Mouse (Mus musculus): ENCODE measurements around the gene Plcd3. TPM values are rescaled to one million over a fixed set of nuclear protein-coding genes. Genes with fewer than 3 reads are reported as not detected.
A peak's percentile ranks its signal among the peaks of the same experiment; 100 is the strongest.

Plcd3 gene
- polyA plus RNA-seq, 1 experiment: 0.17 TPM

GRCm38 (mm10) chr11:103102725-103103349 is 1.4 kb upstream of the Plcd3 start:
- Histone ChIP-seq H3K9me3 (ENCODE audit: control insufficient read depth, low read length) (peaks cover 5% of the 10 kb centered on the region; the same call in 1 of the 2 replicates), H3K36me3 (ENCODE audit: control insufficient read depth) (peaks cover 44% of the 10 kb centered on the region), H3K4me1 (ENCODE audit: control insufficient read depth) (peaks cover 65% of the 10 kb centered on the region), H3K4me3 (replicated peaks) (peak overlapping the region; percentile 74), H3K27me3 (ENCODE audit: control insufficient read depth) (peaks cover 44% of the 10 kb centered on the region)
- TF ChIP-seq TAL1 (IDR thresholded peaks at IDR 0.05; ENCODE audit: low read length): no peak
- no peak for TF ChIP-seq GATA1 (IDR thresholded peaks at IDR 0.05; ENCODE audit: low read length)

- H3K4me3 ChIP-seq (replicated peaks): peak overlapping the region; percentile 74
- peaks cover 35% of the 10 kb centered on the region for H3K36me3 ChIP-seq (ENCODE audit: control insufficient read depth)
- H3K27me3 ChIP-seq (ENCODE audit: control insufficient read depth): peaks cover 53% of the 10 kb centered on the region
- peaks cover 5% of the 10 kb centered on the region; the same call in 1 of the 2 replicates for H3K9me3 ChIP-seq (ENCODE audit: control insufficient read depth, low read length)
- H3K4me1 ChIP-seq (ENCODE audit: control insufficient read depth): peaks cover 59% of the 10 kb centered on the region
- TF ChIP-seq GATA1 (IDR thresholded peaks at IDR 0.05; ENCODE audit: low read length) (no peak), TAL1 (IDR thresholded peaks at IDR 0.05; ENCODE audit: low read length) (no peak)
Measured at GRCm38 (mm10) chr11:103101866-103102501, 526 bp upstream of the Plcd3 start.

- Histone ChIP-seq H3K4me1 (ENCODE audit: control insufficient read depth) (peaks cover 43% of the 10 kb centered on the region), H3K4me3 (replicated peaks) (no peak overlapping the region), H3K36me3 (ENCODE audit: control insufficient read depth) (peaks cover 19% of the 10 kb centered on the region), H3K9me3 (ENCODE audit: control insufficient read depth, low read length) (peaks cover 5% of the 10 kb centered on the region; the same call in 1 of the 2 replicates), H3K27me3 (ENCODE audit: control insufficient read depth) (peaks cover 64% of the 10 kb centered on the region)
- TF ChIP-seq GATA1 (IDR thresholded peaks at IDR 0.05; ENCODE audit: low read length): no peak
- TF ChIP-seq TAL1 (IDR thresholded peaks at IDR 0.05; ENCODE audit: low read length): no peak
Measured at GRCm38 (mm10) chr11:103100361-103100760, 1.1 kb downstream of the Plcd3 start.

- Histone ChIP-seq H3K36me3 (ENCODE audit: control insufficient read depth) (peaks cover 10% of the 10 kb centered on the region), H3K27me3 (ENCODE audit: control insufficient read depth) (peaks cover 65% of the 10 kb centered on the region), H3K4me3 (replicated peaks) (no peak overlapping the region), H3K9me3 (ENCODE audit: control insufficient read depth, low read length) (peaks cover 5% of the 10 kb centered on the region; the same call in 1 of the 2 replicates), H3K4me1 (ENCODE audit: control insufficient read depth) (peaks cover 34% of the 10 kb centered on the region)
- TF ChIP-seq TAL1 (IDR thresholded peaks at IDR 0.05; ENCODE audit: low read length): no peak
- no peak for TF ChIP-seq GATA1 (IDR thresholded peaks at IDR 0.05; ENCODE audit: low read length)
Measured at GRCm38 (mm10) chr11:103099352-103099940, 2.0 kb downstream of the Plcd3 start.

GRCm38 (mm10) chr11:103098531-103099190 is 2.8 kb downstream of the Plcd3 start:
- Histone ChIP-seq H3K36me3 (ENCODE audit: control insufficient read depth) (peaks cover 2% of the 10 kb centered on the region; the same call in 1 of the 2 replicates), H3K27me3 (ENCODE audit: control insufficient read depth) (peaks cover 65% of the 10 kb centered on the region), H3K4me1 (ENCODE audit: control insufficient read depth) (peaks cover 26% of the 10 kb centered on the region), H3K9me3 (ENCODE audit: control insufficient read depth, low read length) (peaks cover 5% of the 10 kb centered on the region; the same call in 1 of the 2 replicates), H3K4me3 (replicated peaks) (no peak overlapping the region)
- no peak for TF ChIP-seq GATA1 (IDR thresholded peaks at IDR 0.05; ENCODE audit: low read length)
- TF ChIP-seq TAL1 (IDR thresholded peaks at IDR 0.05; ENCODE audit: low read length): no peak

- peaks cover 61% of the 10 kb centered on the region for H3K27me3 ChIP-seq (ENCODE audit: control insufficient read depth)
- TF ChIP-seq GATA1 (IDR thresholded peaks at IDR 0.05; ENCODE audit: low read length) (no peak), TAL1 (IDR thresholded peaks at IDR 0.05; ENCODE audit: low read length) (no peak)
- no peaks in the 10 kb centered on the region for H3K36me3 ChIP-seq (ENCODE audit: control insufficient read depth)
- H3K4me3 ChIP-seq (replicated peaks): no peak overlapping the region
- peaks cover 5% of the 10 kb centered on the region; the same call in 1 of the 2 replicates for H3K9me3 ChIP-seq (ENCODE audit: control insufficient read depth, low read length)
- H3K4me1 ChIP-seq (ENCODE audit: control insufficient read depth): peaks cover 15% of the 10 kb centered on the region
Measured at GRCm38 (mm10) chr11:103096979-103097894, 4.2 kb downstream of the Plcd3 start.

GRCm38 (mm10) chr11:103095801-103096200 is 5.7 kb downstream of the Plcd3 start:
- no peak for TF ChIP-seq GATA1 (IDR thresholded peaks at IDR 0.05; ENCODE audit: low read length)
- TF ChIP-seq TAL1 (IDR thresholded peaks at IDR 0.05; ENCODE audit: low read length): no peak

GRCm38 (mm10) chr11:103095107-103095670 is 6.3 kb downstream of the Plcd3 start:
- Histone ChIP-seq H3K36me3 (ENCODE audit: control insufficient read depth) (no peaks in the 10 kb centered on the region), H3K4me1 (ENCODE audit: control insufficient read depth) (no peaks in the 10 kb centered on the region), H3K27me3 (ENCODE audit: control insufficient read depth) (peaks cover 41% of the 10 kb centered on the region), H3K9me3 (ENCODE audit: control insufficient read depth, low read length) (no peaks in the 10 kb centered on the region), H3K4me3 (replicated peaks) (no peak overlapping the region)
- TF ChIP-seq TAL1 (IDR thresholded peaks at IDR 0.05; ENCODE audit: low read length) (no peak), GATA1 (IDR thresholded peaks at IDR 0.05; ENCODE audit: low read length) (no peak)

More at GRCm38 (mm10) chr11:103095801-103096200, 5.7 kb downstream of the Plcd3 start:
- Histone ChIP-seq H3K36me3 (ENCODE audit: control insufficient read depth) (no peaks in the 10 kb centered on the region), H3K4me3 (replicated peaks) (no peak overlapping the region), H3K27me3 (ENCODE audit: control insufficient read depth) (peaks cover 47% of the 10 kb centered on the region), H3K9me3 (ENCODE audit: control insufficient read depth, low read length) (no peaks in the 10 kb centered on the region), H3K4me1 (ENCODE audit: control insufficient read depth) (peaks cover under 1% of the 10 kb centered on the region; the same call in 1 of the 2 replicates)
